Mouse (Mus musculus) myocyte (in vitro differentiated cells): ENCODE results near the gene Try5.

ENCODE experiments used
- E2F4 ChIP-seq: IDR thresholded peaks from one replicate; pipeline ENCODE4 v1.6.1; 2011; ENCODE audit warnings: mild to moderate bottlenecking, control low read depth, moderate library complexity; ENCODE audit not compliant: insufficient read depth
- MAX ChIP-seq: IDR thresholded peaks from one replicate; pipeline ENCODE4 v1.6.1; 2011; ENCODE audit warnings: low read depth, mild to moderate bottlenecking, control low read depth
- MYOD1 ChIP-seq, 3 experiments: IDR thresholded peaks; one replicate each; pipeline ENCODE4 v1.6.1; 2011; ENCODE audit warnings: control low read depth in 2 of 3, low read depth in 2 of 3, mild to moderate bottlenecking in 2 of 3, moderate library complexity in 1 of 3; ENCODE audit not compliant: insufficient read length in 2 of 3, control insufficient read depth in 1 of 3
- MYOG ChIP-seq, 3 experiments: IDR thresholded peaks; one replicate each; pipeline ENCODE4 v1.6.1; 2011; ENCODE audit warnings: control low read depth in 2 of 3, low read depth in 2 of 3, mild to moderate bottlenecking in 2 of 3; ENCODE audit not compliant: insufficient read length in 2 of 3, control insufficient read depth in 1 of 3, insufficient read depth in 1 of 3
- POLR2A ChIP-seq: IDR thresholded peaks from one replicate; pipeline ENCODE4 v1.6.1; 2011; ENCODE audit warnings: low read depth, mild to moderate bottlenecking, control low read depth, moderate library complexity; ENCODE audit not compliant: insufficient read length
- POLR2AphosphoS2 ChIP-seq: IDR thresholded peaks from one replicate; pipeline ENCODE4 v1.6.1; 2011; ENCODE audit warnings: low read depth, control low read depth; ENCODE audit not compliant: insufficient read length
- TCF12 ChIP-seq: IDR thresholded peaks from one replicate; pipeline ENCODE4 v1.6.1; 2011; ENCODE audit warnings: mild to moderate bottlenecking, control low read depth; ENCODE audit not compliant: poor library complexity, insufficient read depth, severe bottlenecking
- USF1 ChIP-seq: IDR thresholded peaks from one replicate; pipeline ENCODE4 v1.6.1; 2011; ENCODE audit warnings: low read depth, mild to moderate bottlenecking, control low read depth, moderate library complexity

DNA sequence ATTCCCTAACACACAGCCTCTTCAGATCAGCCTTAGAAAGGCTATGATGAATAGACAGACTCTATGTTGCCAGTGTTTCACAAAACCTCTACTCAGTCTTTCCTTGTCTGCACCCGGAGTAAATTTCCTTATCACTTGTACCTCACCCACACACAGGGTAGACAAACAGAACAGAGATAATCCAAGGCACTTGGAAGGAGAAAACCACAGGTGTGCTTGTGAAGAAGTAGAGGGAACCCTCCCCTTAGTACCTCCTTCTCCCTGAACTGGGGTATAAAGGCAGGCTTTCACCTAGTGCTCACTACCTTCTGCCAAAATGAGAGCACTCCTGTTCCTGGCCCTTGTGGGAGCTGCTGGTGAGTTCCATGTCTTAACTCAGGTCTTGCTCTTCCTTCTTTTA, 14.7 kb downstream of the Try5 start, which contains the start of gene Try4:
- TF ChIP-seq POLR2A: no peak
- no peak for TF ChIP-seq POLR2AphosphoS2
- TF ChIP-seq TCF12: no peak
- TF ChIP-seq MAX: no peak
- no peak for TF ChIP-seq USF1
- TF ChIP-seq MYOG (IDR thresholded peaks at IDR 0.05; ENCODE audit: control insufficient read depth in 1 of 3, insufficient read depth in 1 of 3, insufficient read length in 2 of 3, low read depth in 2 of 3): no peak
- TF ChIP-seq E2F4: no peak
- TF ChIP-seq MYOD1 (IDR thresholded peaks at IDR 0.05; ENCODE audit: control insufficient read depth in 1 of 3, insufficient read length in 2 of 3, low read depth in 2 of 3): no peak
